Mouse (Mus musculus) intestine, embryonic 16.5 days (tissue): Measurements from ENCODE around the gene Pkp1. TPM values are rescaled to one million over a fixed set of nuclear protein-coding genes. Genes with fewer than 3 reads are reported as not detected.

Experiments
- ATAC-seq: fragments of 200-750 bp; cut with Nextera tagmentation; 2 replicates; pipeline ENCODE4 v1.8.0; 2017; ENCODE audit warnings: moderate TSS enrichment, moderate library complexity
- H3K27ac ChIP-seq: fragments of 300-500 bp; sonication (generic); 2 replicates; pipeline ENCODE4 v1.5.1; 2014; ENCODE audit warnings: mild to moderate bottlenecking, low read length
- H3K27me3 ChIP-seq: fragments of 300-500 bp; sonication (generic); replicated peaks from 2 replicates; pipeline ENCODE4 v1.6.1; 2014; ENCODE audit warnings: low read length, control low read depth, mixed read lengths; ENCODE audit not compliant: control insufficient read depth, insufficient read depth
- H3K36me3 ChIP-seq: fragments of 300-500 bp; sonication (generic); 2 replicates; pipeline ENCODE4 v1.6.1; 2014; ENCODE audit warnings: low read length, control low read depth; ENCODE audit not compliant: control insufficient read depth, insufficient read depth
- H3K4me1 ChIP-seq: fragments of 300-500 bp; sonication (generic); 2 replicates; pipeline ENCODE4 v1.6.1; 2014; ENCODE audit warnings: low read length, control low read depth, mixed read lengths; ENCODE audit not compliant: control insufficient read depth, insufficient read depth
- H3K4me2 ChIP-seq: fragments of 300-500 bp; sonication (generic); 2 replicates; pipeline ENCODE4 v1.6.1; 2014; ENCODE audit warnings: low read depth, low read length, control low read depth
- H3K4me3 ChIP-seq: fragments of 300-500 bp; sonication (generic); 2 replicates; pipeline ENCODE4 v1.5.1; 2014; ENCODE audit warnings: mild to moderate bottlenecking, low read length
- H3K9ac ChIP-seq: fragments of 300-500 bp; sonication (generic); 2 replicates; pipeline ENCODE4 v1.6.1; 2014; ENCODE audit warnings: low read depth, low read length
- H3K9me3 ChIP-seq: fragments of 300-500 bp; sonication (generic); 2 replicates; pipeline ENCODE4 v1.6.1; 2016; ENCODE audit warnings: low read length, control low read depth; ENCODE audit not compliant: control insufficient read depth
- WGBS: fragments of 180-500 bp; shearing (Covaris S2); extraction: QIAGEN DNeasy Blood & Tissue Kit; methylation state at CpG from one replicate; pipeline ENCODE4 v1.1.7; 2014; 5-methylcytosine and 5-hydroxymethylcytosine counted together
- polyA plus RNA-seq: library from polyadenylated mRNA; unstranded; fragments of >200 nt; fragmentation: Nextera tagmentation; extraction: Ambion mirVana; gene quantifications from 2 replicates; pipeline ENCODE4 v1.2.1, GENCODE M21; 2015

The Pkp1 gene
- polyA plus RNA-seq, 1 experiment from 2014 or later = 0.05 TPM

DNA sequence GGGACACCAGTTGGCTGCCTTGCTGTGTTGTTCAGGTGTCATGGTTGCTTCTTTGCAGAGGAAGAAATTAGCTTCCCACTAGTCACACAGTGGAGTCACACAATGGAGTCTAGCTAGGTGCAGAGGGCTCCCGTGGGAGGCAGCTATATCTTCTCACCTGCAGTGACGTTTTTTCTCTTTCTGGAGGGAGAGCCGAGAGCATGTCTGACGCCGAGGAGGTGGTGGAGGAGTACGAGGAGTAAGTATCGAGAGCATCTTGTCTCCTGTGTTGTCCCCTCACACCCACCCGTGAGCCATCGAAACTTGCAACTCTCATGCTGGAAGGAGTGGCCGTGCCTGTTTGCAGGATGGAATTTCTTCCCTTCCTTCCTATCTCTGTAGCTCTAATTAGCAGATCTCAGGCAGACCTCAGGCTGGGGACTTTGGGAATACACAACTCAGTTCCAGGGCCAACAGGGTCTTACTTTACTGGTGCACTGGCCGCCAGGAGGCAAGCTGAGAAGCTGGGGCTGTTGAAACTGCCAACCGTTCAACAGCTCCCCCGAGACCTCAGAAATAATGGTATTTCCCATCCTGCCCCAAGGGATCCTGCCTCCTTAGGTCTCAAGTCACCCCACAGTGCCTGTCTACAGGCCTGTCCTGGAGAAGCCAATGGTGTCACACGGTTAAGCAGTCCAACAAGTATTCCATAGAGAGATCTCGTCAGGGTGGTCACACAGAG, 78.2 kb downstream of the Pkp1 start:
- Histone ChIP-seq H3K9me3 (no peaks in the 10 kb centered on the region), H3K27me3 (no peaks in the 10 kb centered on the region), H3K9ac (no peak overlapping the region), H3K27ac (no peak overlapping the region), H3K4me2 (no peak overlapping the region), H3K4me1 (no peaks in the 10 kb centered on the region), H3K36me3 (no peaks in the 10 kb centered on the region), H3K4me3 (no peak overlapping the region)
- no peak for ATAC-seq
- 68% methylated on average over 15 of the region's 15 CpGs for WGBS

DNA sequence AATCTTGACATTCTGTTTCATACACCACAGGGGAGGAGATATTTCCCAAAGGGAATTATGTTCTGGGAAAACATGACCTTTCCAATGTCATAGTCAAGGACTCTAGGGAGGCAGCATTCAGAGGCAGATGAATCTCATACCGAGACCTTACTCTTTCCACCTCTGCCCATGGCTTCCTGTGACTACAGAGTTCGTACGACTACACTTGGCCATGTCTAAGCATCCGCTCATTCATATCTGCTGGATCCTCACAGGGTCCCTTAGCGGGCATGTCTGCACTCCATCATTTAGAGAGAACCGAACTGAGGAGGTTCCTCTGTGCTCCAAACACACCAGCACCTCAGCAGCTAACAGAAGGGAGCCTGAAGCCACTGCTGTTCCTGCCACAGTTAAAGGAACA, 79.9 kb downstream of the Pkp1 start:
- no peaks in the 10 kb centered on the region for H3K9me3 ChIP-seq
- H3K36me3 ChIP-seq = no peaks in the 10 kb centered on the region
- ATAC-seq = no peak
- H3K4me2 ChIP-seq = no peak overlapping the region
- H3K9ac ChIP-seq = no peak overlapping the region
- H3K4me3 ChIP-seq = no peak overlapping the region
- no peak overlapping the region for H3K27ac ChIP-seq
- H3K4me1 ChIP-seq = no peaks in the 10 kb centered on the region
- WGBS = 85% methylated on average over 6 of the region's 6 CpGs
- no peaks in the 10 kb centered on the region for H3K27me3 ChIP-seq

DNA sequence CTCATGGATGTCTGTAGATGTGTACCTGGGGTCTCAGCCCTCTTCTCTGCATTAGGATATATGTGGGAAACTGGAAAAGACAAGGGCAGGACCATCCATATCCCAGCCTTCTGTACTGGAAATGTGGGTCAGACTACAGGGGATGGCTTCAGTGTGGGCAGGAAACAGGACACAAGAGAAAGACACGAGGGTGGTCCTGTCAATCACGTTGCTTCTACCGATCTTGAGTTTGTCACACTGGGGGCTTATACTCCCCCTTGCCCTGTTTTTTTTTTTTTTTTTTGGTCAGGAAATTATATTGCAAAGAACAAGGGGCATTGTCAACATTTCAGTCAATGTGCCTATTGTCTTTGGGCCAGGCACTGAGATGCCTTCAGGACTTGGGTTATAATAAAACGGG, 80.4 kb downstream of the Pkp1 start:
- Histone ChIP-seq H3K36me3 (no peaks in the 10 kb centered on the region; the same call in 1 of the 2 replicates), H3K27me3 (no peaks in the 10 kb centered on the region), H3K4me2 (no peak overlapping the region), H3K9me3 (no peaks in the 10 kb centered on the region), H3K27ac (no peak overlapping the region), H3K9ac (no peak overlapping the region), H3K4me3 (no peak overlapping the region), H3K4me1 (no peaks in the 10 kb centered on the region)
- no peak for ATAC-seq
- 61% methylated on average over 4 of the region's 4 CpGs for WGBS

DNA sequence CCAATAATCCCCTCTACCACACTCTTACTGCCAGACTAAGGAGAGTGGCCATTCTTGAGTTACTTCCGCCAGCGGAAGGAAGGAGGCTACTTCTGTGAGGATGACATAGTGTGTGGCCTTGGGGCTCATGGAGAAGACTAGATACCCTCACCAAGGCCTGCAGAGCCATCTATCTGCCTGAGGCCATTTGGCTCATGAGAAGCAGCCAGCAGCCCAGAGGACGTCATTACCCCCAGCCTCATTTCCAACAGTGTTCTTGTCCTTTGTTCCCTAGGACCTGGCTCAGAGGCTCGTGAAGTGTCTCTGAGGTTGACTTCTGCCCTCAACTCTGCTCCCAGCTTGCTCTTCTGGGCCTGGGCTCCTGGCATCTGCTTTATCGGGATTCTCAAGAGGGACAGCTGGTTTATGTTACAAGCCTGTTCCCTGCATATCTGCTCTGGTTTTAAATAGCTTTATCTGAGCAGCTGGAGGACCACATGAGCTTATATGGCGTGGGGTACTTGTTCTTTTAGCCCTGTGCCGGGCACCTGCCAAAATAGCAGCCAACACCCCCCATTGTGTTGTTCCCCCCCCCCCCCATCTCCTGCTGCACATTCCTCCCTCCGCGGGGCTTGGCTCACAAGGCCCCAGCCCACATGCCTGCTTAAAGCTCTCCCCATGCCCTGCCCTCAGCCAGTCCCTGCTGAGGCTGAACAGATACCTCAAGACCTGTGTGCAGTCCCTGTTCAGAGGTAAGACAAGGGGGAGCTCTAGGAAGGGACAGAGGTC, 83.1 kb downstream of the Pkp1 start, which contains the start of gene Tnnt2:
TSS of gene Tnnt2 (plus strand) at position 639 of the 768 bp plus-strand sequence.
- peak; percentile 19; the same call in 1 of the 2 replicates for ATAC-seq
- 0 out of 2 replicates have a peak, but pooled peaks cover 3% of the 10 kb centered on the region for H3K4me1 ChIP-seq
- no peaks in the 10 kb centered on the region for H3K27me3 ChIP-seq
- WGBS = 38% methylated on average over 9 of the region's 9 CpGs
- H3K9me3 ChIP-seq = no peaks in the 10 kb centered on the region
- peak within 1 kb of the TSS; percentile 40; the same call in 1 of the 2 replicates for H3K27ac ChIP-seq
- no peaks in the 10 kb centered on the region; the same call in 1 of the 2 replicates for H3K36me3 ChIP-seq
- no peak within 1 kb of the TSS for H3K4me3 ChIP-seq
- no peak within 1 kb of the TSS for H3K4me2 ChIP-seq
- no peak within 1 kb of the TSS for H3K9ac ChIP-seq

DNA sequence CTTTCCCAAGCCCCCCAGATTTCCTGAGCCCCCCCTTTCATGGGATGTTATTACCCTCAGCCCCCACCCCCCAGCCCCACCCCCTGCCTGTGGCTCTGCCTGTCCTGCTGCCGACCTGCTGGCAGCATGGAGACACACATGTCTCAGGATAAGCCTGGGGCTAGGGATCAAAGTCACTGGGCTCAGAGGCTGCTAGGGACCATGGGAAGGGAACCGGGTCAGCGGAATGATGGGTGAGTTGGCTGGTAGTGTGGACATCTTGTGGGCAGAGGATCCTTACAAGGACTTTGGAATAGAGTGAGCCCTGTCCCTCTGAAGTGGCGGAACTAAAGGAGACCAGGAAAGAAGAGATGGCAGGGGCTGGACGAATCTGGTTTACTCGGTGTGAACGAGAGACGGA, 84.0 kb downstream of the Pkp1 start:
- WGBS = 78% methylated on average over 8 of the region's 8 CpGs
- H3K36me3 ChIP-seq = no peaks in the 10 kb centered on the region; the same call in 1 of the 2 replicates
- H3K9ac ChIP-seq = no peak overlapping the region
- H3K4me1 ChIP-seq = 0 out of 2 replicates have a peak, but pooled peaks cover 3% of the 10 kb centered on the region
- no peak overlapping the region for H3K4me2 ChIP-seq
- no peak overlapping the region for H3K27ac ChIP-seq
- ATAC-seq = peak; percentile 27; the same call in 1 of the 2 replicates
- H3K4me3 ChIP-seq = no peak overlapping the region
- no peaks in the 10 kb centered on the region for H3K9me3 ChIP-seq
- no peaks in the 10 kb centered on the region for H3K27me3 ChIP-seq

DNA sequence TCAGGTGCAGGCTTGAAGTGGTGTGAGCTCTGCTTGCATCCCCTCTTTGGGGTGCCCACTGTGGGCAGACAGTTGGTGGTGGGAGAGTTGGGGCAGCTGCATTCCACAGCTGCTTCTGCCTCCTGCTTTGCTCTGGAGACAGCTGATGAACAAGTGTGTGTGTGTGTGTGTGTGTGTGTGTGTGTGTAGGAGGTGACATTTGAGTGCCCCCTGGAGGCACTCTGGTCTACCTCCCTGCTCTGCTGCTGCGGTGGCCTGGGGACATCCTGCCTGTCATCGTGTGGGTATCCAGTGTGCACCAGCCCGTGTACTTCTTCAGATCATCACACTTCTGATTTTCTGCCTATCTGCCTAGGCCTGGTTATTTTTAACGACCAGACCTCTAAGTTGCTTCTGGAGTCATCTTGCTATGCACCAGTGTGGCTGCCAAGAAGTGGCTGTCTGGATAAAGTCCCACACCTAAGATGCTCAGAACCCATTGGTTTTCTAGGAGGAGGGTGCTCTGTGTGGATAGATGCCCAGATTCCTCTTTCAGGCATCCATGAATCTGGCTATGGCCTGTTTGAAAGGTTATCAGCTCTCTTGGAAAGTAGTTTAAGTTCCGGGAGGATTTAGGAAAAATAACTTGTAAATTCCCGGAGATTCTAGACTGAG, 84.7 kb downstream of the Pkp1 start:
- ATAC-seq = no peak
- Histone ChIP-seq H3K4me1 (0 out of 2 replicates have a peak, but pooled peaks cover 3% of the 10 kb centered on the region), H3K9me3 (no peaks in the 10 kb centered on the region), H3K9ac (no peak overlapping the region), H3K4me2 (no peak overlapping the region), H3K4me3 (no peak overlapping the region), H3K27ac (no peak overlapping the region), H3K27me3 (no peaks in the 10 kb centered on the region), H3K36me3 (no peaks in the 10 kb centered on the region; the same call in 1 of the 2 replicates)
- 57% methylated on average over 6 of the region's 6 CpGs for WGBS

DNA sequence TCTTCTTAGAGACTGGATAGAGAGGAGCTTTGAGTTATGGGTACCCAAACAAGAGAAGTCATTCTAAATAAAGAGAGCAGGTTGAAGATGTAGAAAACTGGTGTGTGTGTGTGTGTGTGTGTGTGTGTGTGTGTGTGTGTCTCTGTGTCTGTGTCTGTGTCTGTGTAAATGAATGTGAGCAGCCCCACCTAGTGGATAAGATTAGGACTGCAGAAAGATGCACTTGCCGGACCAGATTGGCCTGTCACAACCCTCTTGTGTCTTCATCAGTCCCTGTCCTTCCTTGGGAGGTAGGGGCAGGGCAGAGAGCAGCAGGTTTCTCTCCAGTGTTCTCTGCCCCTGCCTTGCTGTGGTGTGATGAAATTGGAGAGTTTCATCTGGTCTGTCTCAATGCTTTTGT, 90.1 kb downstream of the Pkp1 start:
- no peak overlapping the region for H3K9ac ChIP-seq
- H3K9me3 ChIP-seq = no peaks in the 10 kb centered on the region
- H3K36me3 ChIP-seq = no peaks in the 10 kb centered on the region; the same call in 1 of the 2 replicates
- H3K27ac ChIP-seq = no peak overlapping the region
- no peak overlapping the region for H3K4me2 ChIP-seq
- 18% methylated on average over 1 of the region's 1 CpGs for WGBS
- H3K4me1 ChIP-seq = 0 out of 2 replicates have a peak, but pooled peaks cover 6% of the 10 kb centered on the region
- ATAC-seq = peak; percentile 14; the same call in 1 of the 2 replicates
- no peaks in the 10 kb centered on the region for H3K27me3 ChIP-seq
- no peak overlapping the region for H3K4me3 ChIP-seq

DNA sequence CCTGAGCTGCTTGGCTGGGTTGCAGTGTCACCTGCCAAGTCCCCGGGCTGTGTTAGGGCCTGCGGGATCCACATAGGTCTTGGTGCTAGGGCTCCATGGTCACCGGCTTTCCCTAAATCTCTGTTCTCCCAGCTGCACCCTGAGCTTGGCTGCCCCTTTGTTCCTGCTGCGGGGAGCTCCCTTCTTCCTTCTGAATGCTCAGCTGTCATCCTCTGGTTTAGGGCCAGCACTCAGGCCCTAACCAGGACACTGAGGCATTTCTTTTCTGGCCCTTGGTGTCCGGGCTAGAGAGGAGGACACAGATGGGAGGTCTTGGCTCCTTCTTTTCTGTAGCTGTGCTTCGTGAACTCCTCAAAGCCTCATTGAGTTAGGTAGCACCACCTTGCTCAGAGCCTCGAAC, 97.2 kb downstream of the Pkp1 start:
- Histone ChIP-seq H3K9ac (peak overlapping the region; percentile 84), H3K27ac (peak overlapping the region; percentile 97), H3K9me3 (no peaks in the 10 kb centered on the region), H3K4me1 (peaks cover 12% of the 10 kb centered on the region; the same call in 1 of the 2 replicates), H3K4me3 (peak overlapping the region; percentile 58), H3K27me3 (peaks cover 7% of the 10 kb centered on the region; the same call in 1 of the 2 replicates), H3K4me2 (peak overlapping the region; percentile 55), H3K36me3 (no peaks in the 10 kb centered on the region)
- no peak for ATAC-seq
- WGBS = 60% methylated on average over 7 of the region's 7 CpGs
